Mouse (Mus musculus): ENCODE data around the gene Defb45.

- TF ChIP-seq CTCF (IDR thresholded peaks at IDR 0.05; ENCODE audit: control insufficient read depth, insufficient read depth, insufficient read length) (no peak), CEBPB (IDR thresholded peaks at IDR 0.05; ENCODE audit: low read depth) (no peak)
Observed at GRCm38 (mm10) chr2:152633334-152633733, 34.1 kb upstream of the Defb45 start.

Measured in C2C12 (cell line).